Mouse (Mus musculus): ENCODE results near the gene Fam84b.

- TF ChIP-seq CTCF (IDR thresholded peaks at IDR 0.05; ENCODE audit: low read depth) (no peak), EP300 (optimal IDR thresholded peaks at IDR 0.05) (no peak)
Measured at GRCm38 (mm10) chr15:60814542-60814941, 39.0 kb downstream of the Fam84b start.
